Mouse (Mus musculus) kidney, adult 2 months (tissue): ENCODE results near the gene Ddx49. TPM values are rescaled to one million over a fixed set of nuclear protein-coding genes. Genes with fewer than 3 reads are reported as not detected.

Experiments
- DNase-seq: peaks from one replicate; pipeline ENCODE4 v3.0.0; 2021
- H3K27ac ChIP-seq: fragments of 200-500 bp; 2 replicates; pipeline ENCODE4 v1.5.1; 2012; ENCODE audit warnings: low read depth, low read length, control low read depth, inconsistent platforms; ENCODE audit not compliant: insufficient read depth
- H3K27me3 ChIP-seq: fragments of 200-500 bp; replicated peaks from 2 replicates; pipeline ENCODE4 v1.6.1; 2012; ENCODE audit warnings: mild to moderate bottlenecking, moderate library complexity, low read length, inconsistent platforms; ENCODE audit not compliant: control insufficient read depth, insufficient read depth
- H3K36me3 ChIP-seq: fragments of 200-500 bp; 2 replicates; pipeline ENCODE4 v1.6.1; 2012; ENCODE audit warnings: mild to moderate bottlenecking, moderate library complexity, low read length, inconsistent platforms; ENCODE audit not compliant: control insufficient read depth, insufficient read depth
- H3K4me1 ChIP-seq: fragments of 200-500 bp; 2 replicates; pipeline ENCODE4 v1.6.1; 2011; ENCODE audit warnings: low read length; ENCODE audit not compliant: control insufficient read depth, insufficient read depth
- H3K4me3 ChIP-seq: fragments of 200-500 bp; 2 replicates; pipeline ENCODE4 v1.5.1; 2011; ENCODE audit warnings: mild to moderate bottlenecking, low read depth, low read length, control low read depth; ENCODE audit not compliant: insufficient read depth
- CTCF ChIP-seq: fragments of 200-500 bp; conservative IDR thresholded peaks from 2 replicates; pipeline ENCODE4 v1.5.1; 2011; ENCODE audit warnings: low read depth, mild to moderate bottlenecking, control low read depth, low read length, moderate library complexity, mixed read lengths; ENCODE audit not compliant: insufficient read depth, insufficient read length
- POLR2A ChIP-seq: fragments of 200-500 bp; IDR thresholded peaks from one replicate; pipeline ENCODE4 v1.6.1; 2011; ENCODE audit warnings: low read depth, low read length, control low read depth
- WGBS: fragments of 180-500 bp; shearing (Covaris S2); methylation state at CpG from one replicate; pipeline ENCODE4 v1.1.7; 2018; 5-methylcytosine and 5-hydroxymethylcytosine counted together
- polyA plus RNA-seq: library from polyadenylated mRNA; depleted of rRNA; stranded (reverse); fragments of >200 nt; gene quantifications from 2 replicates; pipeline ENCODE4 v1.2.3, GENCODE M21; 2012

Ddx49 gene
- polyA plus RNA-seq, 1 experiment, result 38.8 TPM

DNA sequence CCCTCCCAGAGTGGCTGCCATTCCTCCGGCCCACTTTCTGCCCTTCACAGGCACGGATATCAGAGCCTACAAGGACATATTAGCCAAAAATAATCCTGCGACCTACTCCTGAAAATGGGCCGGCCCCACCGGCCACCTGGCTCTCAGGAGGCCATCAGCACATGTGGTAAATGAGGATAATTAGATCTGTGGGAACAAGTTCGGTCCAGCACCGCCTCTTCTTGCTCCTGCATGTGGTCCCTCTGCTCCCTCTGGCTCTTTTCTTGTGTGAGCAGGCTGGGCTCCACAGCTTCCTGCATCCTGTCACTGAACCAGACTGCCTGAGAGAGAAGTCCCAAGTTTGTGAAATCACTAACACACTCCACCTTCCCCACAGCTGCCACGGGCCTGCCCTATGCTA is 23.0 kb downstream of the Ddx49 start:
- H3K4me1 ChIP-seq, result peaks cover 4% of the 10 kb centered on the region; the same call in 1 of the 2 replicates
- H3K27me3 ChIP-seq, result no peaks in the 10 kb centered on the region
- no peak overlapping the region for H3K27ac ChIP-seq
- H3K4me3 ChIP-seq, result no peak overlapping the region
- WGBS, result 63% methylated on average over 8 of the region's 8 CpGs
- DNase-seq, result no peak
- no peak for TF ChIP-seq POLR2A
- TF ChIP-seq CTCF, result no peak
- H3K36me3 ChIP-seq, result no peaks in the 10 kb centered on the region

DNA sequence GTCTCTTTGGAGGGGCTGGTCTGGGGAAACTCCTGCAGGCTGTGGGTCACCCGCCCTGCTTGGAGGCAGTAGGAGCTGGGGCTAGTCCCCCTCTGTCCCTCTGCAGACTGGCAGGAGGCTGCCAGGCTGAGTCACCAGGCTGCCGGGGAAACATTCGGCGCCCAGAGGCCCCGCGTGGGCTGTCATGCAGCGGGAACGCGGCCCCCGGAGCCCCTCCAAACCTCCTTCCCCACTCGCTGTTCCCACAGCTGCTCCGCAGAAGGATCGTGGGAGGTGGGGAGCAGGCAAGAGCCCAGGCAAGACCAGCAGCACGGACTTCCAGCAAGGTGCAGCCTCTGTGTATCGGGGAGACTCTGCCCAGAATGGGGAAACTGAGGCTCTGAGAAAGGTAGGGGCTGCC is 24.1 kb downstream of the Ddx49 start:
- Histone ChIP-seq H3K4me3 (no peak overlapping the region), H3K4me1 (peaks cover 7% of the 10 kb centered on the region), H3K27ac (no peak overlapping the region), H3K27me3 (no peaks in the 10 kb centered on the region), H3K36me3 (no peaks in the 10 kb centered on the region)
- 49% methylated on average over 15 of the region's 15 CpGs for WGBS
- TF ChIP-seq POLR2A (no peak), CTCF (no peak)
- no peak for DNase-seq

GRCm38 (mm10) chr8:70276476-70276875 is 25.8 kb downstream of the Ddx49 start:
- Histone ChIP-seq H3K27me3 (no peaks in the 10 kb centered on the region), H3K4me1 (peaks cover 9% of the 10 kb centered on the region; the same call in 1 of the 2 replicates), H3K36me3 (no peaks in the 10 kb centered on the region), H3K27ac (no peak overlapping the region), H3K4me3 (no peak overlapping the region)
- WGBS, result 78% methylated on average over 3 of the region's 3 CpGs
- no peak for TF ChIP-seq CTCF
- no peak for TF ChIP-seq POLR2A
- peak; percentile 63 for DNase-seq

- Histone ChIP-seq H3K36me3 (no peaks in the 10 kb centered on the region), H3K27ac (no peak overlapping the region), H3K4me3 (no peak overlapping the region), H3K4me1 (peaks cover 9% of the 10 kb centered on the region; the same call in 1 of the 2 replicates), H3K27me3 (no peaks in the 10 kb centered on the region)
- no peak for DNase-seq
- TF ChIP-seq CTCF (no peak), POLR2A (no peak)
Measured at GRCm38 (mm10) chr8:70274350-70274749, 27.9 kb downstream of the Ddx49 start.

DNA sequence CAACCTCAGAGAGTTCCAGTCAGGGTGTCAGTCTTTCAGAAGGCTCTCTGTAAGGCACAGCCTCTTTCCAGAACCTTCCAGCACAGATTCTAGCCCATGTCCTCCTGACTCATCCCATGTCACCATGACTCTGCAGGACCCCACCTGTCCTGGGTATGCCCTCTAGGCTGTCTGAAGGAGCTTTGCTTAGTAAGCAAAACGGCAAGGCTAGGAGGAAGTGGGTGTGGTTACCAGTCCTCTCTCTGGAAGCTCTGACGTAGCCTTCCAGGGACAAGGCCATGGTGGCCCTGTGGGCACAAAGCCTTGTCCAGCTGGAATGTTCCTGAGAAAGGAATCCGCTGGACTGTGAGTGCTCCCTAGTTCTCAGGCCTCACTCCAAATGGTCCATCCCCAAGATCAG is 29.3 kb downstream of the Ddx49 start:
- H3K36me3 ChIP-seq, result no peaks in the 10 kb centered on the region
- peaks cover 9% of the 10 kb centered on the region; the same call in 1 of the 2 replicates for H3K4me1 ChIP-seq
- no peaks in the 10 kb centered on the region for H3K27me3 ChIP-seq
- TF ChIP-seq POLR2A, result no peak
- no peak for TF ChIP-seq CTCF
- peak overlapping the region; percentile 24; the same call in 1 of the 2 replicates for H3K27ac ChIP-seq
- WGBS, result 26% methylated on average over 3 of the region's 3 CpGs
- no peak overlapping the region for H3K4me3 ChIP-seq
- DNase-seq, result peak; percentile 55

DNA sequence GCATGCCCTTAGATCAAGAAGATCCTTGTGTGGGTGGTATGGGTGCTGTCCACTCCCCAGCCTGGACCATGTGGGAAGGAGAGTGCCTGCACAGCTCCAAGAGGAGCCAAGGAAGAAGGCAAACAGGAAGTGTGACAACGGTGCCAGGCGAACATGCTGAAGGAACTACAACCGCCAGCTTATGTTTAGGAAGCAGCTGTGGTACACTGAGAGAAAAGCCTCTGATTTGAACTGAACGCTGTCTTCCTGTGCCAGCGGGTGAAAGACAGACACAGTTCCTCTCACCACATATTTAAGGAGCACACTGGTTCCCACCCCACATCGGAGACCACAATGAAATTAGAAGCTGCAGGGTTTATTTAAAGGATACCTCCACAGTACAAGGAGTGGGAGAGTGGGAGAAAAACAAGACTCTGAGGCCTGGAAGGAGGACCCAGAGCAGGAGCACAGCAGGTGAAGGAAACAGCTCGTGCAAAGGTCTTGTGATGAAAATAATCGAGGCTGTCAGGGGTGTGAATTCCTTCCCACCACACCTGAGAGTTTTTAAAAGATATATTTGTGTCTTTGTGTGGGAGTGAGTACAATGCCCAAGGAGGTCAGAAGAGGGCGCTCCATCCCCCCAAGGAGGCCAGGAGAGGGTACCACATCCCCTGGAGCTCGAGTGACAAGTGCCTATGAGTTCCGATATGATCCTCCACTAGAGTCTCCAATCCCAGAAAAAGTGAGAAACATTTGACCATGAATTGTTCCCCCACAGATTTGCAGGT is 33.3 kb downstream of the Ddx49 start:
- Histone ChIP-seq H3K36me3 (no peaks in the 10 kb centered on the region), H3K27me3 (no peaks in the 10 kb centered on the region), H3K4me3 (no peak overlapping the region), H3K4me1 (peaks cover 9% of the 10 kb centered on the region; the same call in 1 of the 2 replicates), H3K27ac (no peak overlapping the region)
- WGBS, result 46% methylated on average over 11 of the region's 11 CpGs
- no peak for DNase-seq
- TF ChIP-seq CTCF (peak; percentile 45), POLR2A (no peak)

DNA sequence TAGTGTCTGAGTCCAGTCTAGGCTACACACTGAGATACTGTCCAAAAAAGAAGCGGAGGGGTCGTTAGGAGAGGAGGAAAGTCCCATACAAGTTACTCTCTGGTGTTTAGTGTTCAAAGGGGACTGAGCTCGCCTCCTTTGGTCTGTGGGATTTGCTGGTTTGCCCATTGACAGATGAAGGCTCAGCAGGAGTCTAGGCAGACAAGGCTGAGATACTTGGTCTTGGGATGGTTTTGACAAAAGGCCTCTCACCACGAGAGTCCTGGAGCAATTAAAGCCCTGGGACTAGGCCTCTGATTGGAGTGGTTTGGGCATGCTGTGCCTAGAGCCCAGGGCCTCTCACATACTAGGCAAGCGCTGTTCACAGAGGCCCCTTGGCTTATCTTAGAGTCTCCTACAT is 34.0 kb downstream of the Ddx49 start:
- DNase-seq, result no peak
- H3K36me3 ChIP-seq, result no peaks in the 10 kb centered on the region
- H3K27ac ChIP-seq, result no peak overlapping the region
- TF ChIP-seq POLR2A, result no peak
- no peak for TF ChIP-seq CTCF
- 74% methylated on average over 5 of the region's 5 CpGs for WGBS
- peaks cover 8% of the 10 kb centered on the region; the same call in 1 of the 2 replicates for H3K4me1 ChIP-seq
- H3K27me3 ChIP-seq, result no peaks in the 10 kb centered on the region
- no peak overlapping the region for H3K4me3 ChIP-seq

GRCm38 (mm10) chr8:70267674-70268073 is 34.6 kb downstream of the Ddx49 start:
- TF ChIP-seq POLR2A, result no peak
- TF ChIP-seq CTCF, result no peak
- Histone ChIP-seq H3K4me3 (no peak overlapping the region), H3K36me3 (no peaks in the 10 kb centered on the region), H3K27me3 (no peaks in the 10 kb centered on the region), H3K4me1 (peaks cover 1% of the 10 kb centered on the region; the same call in 1 of the 2 replicates), H3K27ac (no peak overlapping the region)
- 89% methylated on average over 3 of the region's 3 CpGs for WGBS
- DNase-seq, result no peak
